Mouse (Mus musculus) urinary bladder, postnatal 25 days (tissue): ENCODE results near the gene Tcf7l1.

Experiments
- DNase-seq: peaks from one replicate; pipeline ENCODE4 v3.0.0; 2022; ENCODE audit warnings: low spot score

The Tcf7l1 gene

GRCm38 (mm10) chr6:72663000-72663399, 126.1 kb downstream of the Tcf7l1 start:
- DNase-seq, result no peak

- no peak for DNase-seq
Measured at GRCm38 (mm10) chr6:72660391-72660720, 128.7 kb downstream of the Tcf7l1 start.

- DNase-seq, result no peak
Measured at GRCm38 (mm10) chr6:72659717-72660390, 129.2 kb downstream of the Tcf7l1 start.

- no peak for DNase-seq
Measured at GRCm38 (mm10) chr6:72658006-72658405, 131.0 kb downstream of the Tcf7l1 start.

- DNase-seq, result no peak
Measured at GRCm38 (mm10) chr6:72656053-72656442, 133.0 kb downstream of the Tcf7l1 start.

- DNase-seq, result peak; percentile 48
Measured at GRCm38 (mm10) chr6:72655309-72656052, 133.6 kb downstream of the Tcf7l1 start.

GRCm38 (mm10) chr6:72654355-72654754, 134.7 kb downstream of the Tcf7l1 start:
- no peak for DNase-seq

- no peak for DNase-seq
Measured at GRCm38 (mm10) chr6:72653419-72653818, 135.6 kb downstream of the Tcf7l1 start.

GRCm38 (mm10) chr6:72650338-72650851, 138.7 kb downstream of the Tcf7l1 start:
- no peak for DNase-seq

GRCm38 (mm10) chr6:72648002-72648595, 141.0 kb downstream of the Tcf7l1 start:
- no peak for DNase-seq

GRCm38 (mm10) chr6:72647383-72647820, 141.7 kb downstream of the Tcf7l1 start:
- DNase-seq, result peak; percentile 57

- no peak for DNase-seq
Measured at GRCm38 (mm10) chr6:72645364-72645763, 143.7 kb downstream of the Tcf7l1 start.

GRCm38 (mm10) chr6:72644576-72644975, 144.5 kb downstream of the Tcf7l1 start:
- no peak for DNase-seq

- no peak for DNase-seq
Measured at GRCm38 (mm10) chr6:72641218-72641954, 147.7 kb downstream of the Tcf7l1 start.

GRCm38 (mm10) chr6:72636940-72637339, 152.1 kb downstream of the Tcf7l1 start:
- DNase-seq, result no peak

GRCm38 (mm10) chr6:72635760-72636431, 153.2 kb downstream of the Tcf7l1 start:
- peak; percentile 47 for DNase-seq

- DNase-seq, result no peak
Measured at GRCm38 (mm10) chr6:72634311-72634710, 154.7 kb downstream of the Tcf7l1 start.

GRCm38 (mm10) chr6:72631700-72632099, 157.4 kb downstream of the Tcf7l1 start:
- DNase-seq, result no peak

- no peak for DNase-seq
Measured at GRCm38 (mm10) chr6:72630961-72631360, 158.1 kb downstream of the Tcf7l1 start.

- DNase-seq, result no peak
Measured at GRCm38 (mm10) chr6:72630370-72630769, 158.7 kb downstream of the Tcf7l1 start.

GRCm38 (mm10) chr6:72627276-72627675, 161.8 kb downstream of the Tcf7l1 start:
- no peak for DNase-seq

- no peak for DNase-seq
Measured at GRCm38 (mm10) chr6:72626391-72626790, 162.7 kb downstream of the Tcf7l1 start.
